Mouse (Mus musculus) adipocyte (in vitro differentiated cells): ENCODE measurements at regions not wholly inside any gene's neighbourhood (a gene's known extent, or its start where the extent isn't known, plus 50 kb on each side); places are given as distances from the start of the nearest gene placed in this dataset.

ENCODE experiments used
- DNase-seq: peaks from one replicate; pipeline ENCODE4 v3.0.0-alpha.2; 2016; ENCODE audit warnings: low spot score

- DNase-seq = no peak
Measured at GRCm38 (mm10) chr2:79548039-79548600, 87.0 kb upstream of the Itprid2 start.

- DNase-seq = no peak
Measured at GRCm38 (mm10) chr2:79549781-79550180, 85.4 kb upstream of the Itprid2 start.

- no peak for DNase-seq
Measured at GRCm38 (mm10) chr2:79550432-79550831, 84.7 kb upstream of the Itprid2 start.

- DNase-seq = no peak
Measured at GRCm38 (mm10) chr2:79552481-79552880, 82.7 kb upstream of the Itprid2 start.

GRCm38 (mm10) chr2:79555395-79555794, 79.8 kb upstream of the Itprid2 start:
- DNase-seq = no peak

- DNase-seq = no peak
Measured at GRCm38 (mm10) chr2:79557361-79557760, 77.8 kb upstream of the Itprid2 start.

GRCm38 (mm10) chr2:79566280-79566933, 68.7 kb upstream of the Itprid2 start:
- DNase-seq = no peak

GRCm38 (mm10) chr2:79567413-79567934, 67.7 kb upstream of the Itprid2 start:
- DNase-seq = no peak

GRCm38 (mm10) chr2:79569663-79570062, 65.5 kb upstream of the Itprid2 start:
- peak; percentile 41 for DNase-seq

- DNase-seq = no peak
Measured at GRCm38 (mm10) chr2:79571910-79572309, 63.2 kb upstream of the Itprid2 start.

GRCm38 (mm10) chr2:79575074-79575473, 60.1 kb upstream of the Itprid2 start:
- DNase-seq = no peak

- DNase-seq = no peak
Measured at GRCm38 (mm10) chr2:79585022-79585774, 50.0 kb upstream of the Itprid2 start.
